Mouse (Mus musculus): ENCODE data around the gene Vmn2r124. TPM values are rescaled to one million over a fixed set of nuclear protein-coding genes. Genes with fewer than 3 reads are reported as not detected.
"Not testable (repeated sequence)": the region's sequence is repeated elsewhere in the genome, so short reads cannot be mapped to it uniquely, and the experiment has no call there.

The Vmn2r124 gene
- polyA plus RNA-seq (2014; fragmentation: Nextera tagmentation; extraction: Ambion mirVana), result 0.03 TPM in 1 of 2 replicates, not detected in the other

DNA sequence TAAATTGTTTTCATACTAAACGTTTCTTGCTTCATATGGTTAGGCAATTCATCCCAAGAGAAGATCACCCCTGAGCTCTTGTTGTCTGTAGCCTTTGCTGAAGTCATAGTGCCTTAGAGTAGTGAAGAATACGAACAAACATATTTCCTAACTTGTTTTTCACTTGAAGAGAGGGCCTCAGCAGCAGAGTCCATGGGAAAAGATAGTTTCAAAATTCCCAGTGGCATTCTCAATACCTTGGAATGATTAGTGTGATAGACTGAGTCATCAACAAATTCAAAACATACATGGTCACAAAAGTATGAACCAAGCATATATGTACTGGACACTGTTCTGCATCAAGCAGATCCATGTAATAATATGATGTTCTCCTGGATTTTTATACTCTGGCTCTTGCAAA is at the start of gene Vmn2r124:
Gene Vmn2r124, plus strand, starts transcription at position 301 of the 400 bp plus-strand sequence.
- no peak within 1 kb of the TSS for H3K9ac ChIP-seq (replicated peaks; ENCODE audit: low read depth, low read length)
- H3K9me3 ChIP-seq (ENCODE audit: control insufficient read depth, low read depth, low read length), result no peaks in the 10 kb centered on the region
- H3K4me3 ChIP-seq (ENCODE audit: low read depth, low read length), result no peak within 1 kb of the TSS
- no peaks in the 10 kb centered on the region for H3K27me3 ChIP-seq (ENCODE audit: control insufficient read depth, insufficient read depth, low read length)
- no peaks in the 10 kb centered on the region for H3K36me3 ChIP-seq (ENCODE audit: control insufficient read depth, insufficient read depth, low read length)
- H3K4me1 ChIP-seq (ENCODE audit: control insufficient read depth, insufficient read depth, low read length), result no peaks in the 10 kb centered on the region
- WGBS, result 40% methylated on average over 2 of the region's 2 CpGs
- ATAC-seq (ENCODE audit: insufficient number of reproducible peaks, insufficient read depth, low FRiP score, low read depth), result no peak
- no peak within 1 kb of the TSS for H3K27ac ChIP-seq (ENCODE audit: low read length)
- no peak within 1 kb of the TSS for H3K4me2 ChIP-seq (replicated peaks; ENCODE audit: low read depth, low read length)

DNA sequence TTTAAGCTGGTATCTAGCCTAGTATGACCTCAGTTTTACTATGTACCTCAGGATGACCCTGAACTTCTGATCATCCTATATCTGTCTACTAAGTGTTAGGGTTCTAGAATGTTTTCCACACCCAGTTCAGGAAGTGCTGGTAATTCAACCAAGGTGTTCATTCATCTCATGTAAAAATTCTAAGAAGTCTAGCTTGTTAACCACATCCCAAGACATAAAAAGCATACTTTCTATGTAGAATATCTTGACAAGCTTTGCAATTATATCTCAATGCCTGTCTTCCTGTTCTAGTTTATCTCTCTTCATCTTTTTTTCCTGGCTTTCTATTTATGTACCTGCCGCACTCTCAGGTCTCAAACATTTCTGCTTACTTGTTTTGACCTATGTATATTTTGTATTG is 44.5 kb upstream of the Vmn2r124 start:
- no peaks in the 10 kb centered on the region for H3K36me3 ChIP-seq (ENCODE audit: control insufficient read depth, insufficient read depth, low read length)
- no peaks in the 10 kb centered on the region for H3K4me1 ChIP-seq (ENCODE audit: control insufficient read depth, insufficient read depth, low read length)
- no peak overlapping the region for H3K4me2 ChIP-seq (replicated peaks; ENCODE audit: low read depth, low read length)
- no peaks in the 10 kb centered on the region for H3K27me3 ChIP-seq (ENCODE audit: control insufficient read depth, insufficient read depth, low read length)
- H3K9me3 ChIP-seq (ENCODE audit: control insufficient read depth, low read depth, low read length), result no peaks in the 10 kb centered on the region
- 97% methylated on average over 1 of the region's 1 CpGs for WGBS
- no peak overlapping the region for H3K9ac ChIP-seq (replicated peaks; ENCODE audit: low read depth, low read length)
- no peak overlapping the region for H3K4me3 ChIP-seq (ENCODE audit: low read depth, low read length)
- ATAC-seq (ENCODE audit: insufficient number of reproducible peaks, insufficient read depth, low FRiP score, low read depth), result no peak
- no peak overlapping the region for H3K27ac ChIP-seq (ENCODE audit: low read length)

DNA sequence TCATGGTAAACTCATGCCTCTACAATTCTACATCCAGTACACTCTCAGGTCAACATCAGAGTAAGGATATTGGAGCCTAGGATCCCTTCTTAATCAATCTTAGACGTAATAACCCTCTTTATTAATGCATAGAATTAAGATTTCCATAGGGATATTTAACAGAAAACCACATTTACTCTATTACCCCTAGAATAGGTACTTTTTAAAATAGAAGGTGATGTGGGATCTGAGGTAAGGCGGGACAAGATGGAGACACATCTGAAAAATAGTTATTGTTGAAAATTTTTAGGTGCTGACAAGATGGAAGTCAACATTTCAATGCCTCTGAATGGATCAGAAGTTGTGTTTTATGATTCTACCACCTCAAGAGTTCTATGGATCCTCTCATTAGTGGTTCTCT is 27.8 kb upstream of the Vmn2r124 start, which contains the start of gene Fpr-rs4:
Gene Fpr-rs4, plus strand, starts transcription at position 301 of the 400 bp plus-strand sequence.
- Histone ChIP-seq H3K27me3 (ENCODE audit: control insufficient read depth, insufficient read depth, low read length) (no peaks in the 10 kb centered on the region), H3K4me1 (ENCODE audit: control insufficient read depth, insufficient read depth, low read length) (no peaks in the 10 kb centered on the region), H3K9me3 (ENCODE audit: control insufficient read depth, low read depth, low read length) (no peaks in the 10 kb centered on the region), H3K4me3 (ENCODE audit: low read depth, low read length) (no peak within 1 kb of the TSS), H3K36me3 (ENCODE audit: control insufficient read depth, insufficient read depth, low read length) (no peaks in the 10 kb centered on the region), H3K4me2 (replicated peaks; ENCODE audit: low read depth, low read length) (no peak within 1 kb of the TSS), H3K27ac (ENCODE audit: low read length) (no peak within 1 kb of the TSS), H3K9ac (replicated peaks; ENCODE audit: low read depth, low read length) (no peak within 1 kb of the TSS)
- WGBS, result 49% methylated on average over 2 of the region's 2 CpGs
- ATAC-seq (ENCODE audit: insufficient number of reproducible peaks, insufficient read depth, low FRiP score, low read depth), result no peak

DNA sequence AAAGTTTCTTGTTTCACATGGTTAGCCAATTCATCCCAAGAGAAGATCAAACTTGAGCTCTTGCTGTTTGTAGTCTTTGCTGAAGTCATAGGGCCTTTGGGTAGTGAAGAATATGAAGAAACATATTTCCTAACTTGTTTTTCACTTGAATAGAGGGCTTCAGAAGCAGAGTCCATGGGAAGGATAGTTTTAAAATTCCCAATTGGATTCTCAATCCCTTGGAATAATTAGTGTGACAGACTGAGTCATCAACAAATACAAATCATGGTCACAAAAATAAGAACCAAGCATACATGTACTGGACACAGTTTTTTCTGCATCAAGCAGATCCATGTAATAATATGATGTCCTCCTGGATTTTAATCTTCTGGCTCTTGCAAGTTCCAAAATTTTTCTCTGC is 35.5 kb downstream of the Vmn2r124 start, which contains the start of gene Vmn2r91:
Gene Vmn2r91, plus strand, starts transcription at position 301 of the 400 bp plus-strand sequence.
- not testable (repeated sequence) for H3K27ac ChIP-seq (ENCODE audit: low read length); H3K4me1 ChIP-seq (ENCODE audit: control insufficient read depth, insufficient read depth, low read length); H3K9ac ChIP-seq (replicated peaks; ENCODE audit: low read depth, low read length); H3K9me3 ChIP-seq (ENCODE audit: control insufficient read depth, low read depth, low read length); H3K27me3 ChIP-seq (ENCODE audit: control insufficient read depth, insufficient read depth, low read length); H3K36me3 ChIP-seq (ENCODE audit: control insufficient read depth, insufficient read depth, low read length); ATAC-seq (ENCODE audit: insufficient number of reproducible peaks, insufficient read depth, low FRiP score, low read depth); H3K4me3 ChIP-seq (ENCODE audit: low read depth, low read length); H3K4me2 ChIP-seq (replicated peaks; ENCODE audit: low read depth, low read length)

DNA sequence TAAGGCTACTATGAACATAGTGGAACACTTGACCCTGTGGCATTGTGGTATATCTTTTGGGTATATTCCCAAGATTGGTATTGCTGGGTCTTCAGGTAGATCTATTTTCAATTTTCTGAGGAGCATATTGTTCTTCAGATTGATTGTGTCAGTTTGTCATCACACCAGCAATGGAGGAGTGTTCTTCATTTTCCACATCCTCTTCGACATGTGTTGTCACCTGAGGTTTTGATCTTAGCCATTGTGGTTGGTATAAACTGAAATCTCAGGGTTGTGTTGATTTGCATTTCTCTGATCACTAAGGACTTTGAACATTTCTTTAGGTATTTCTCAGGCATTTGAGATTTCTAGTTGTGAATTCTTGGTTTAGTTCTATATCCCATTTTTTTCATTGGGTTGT is 46.4 kb downstream of the Vmn2r124 start:
- not testable (repeated sequence) for H3K9ac ChIP-seq (replicated peaks; ENCODE audit: low read depth, low read length); ATAC-seq (ENCODE audit: insufficient number of reproducible peaks, insufficient read depth, low FRiP score, low read depth); H3K4me2 ChIP-seq (replicated peaks; ENCODE audit: low read depth, low read length); H3K27ac ChIP-seq (ENCODE audit: low read length); H3K9me3 ChIP-seq (ENCODE audit: control insufficient read depth, low read depth, low read length); H3K4me1 ChIP-seq (ENCODE audit: control insufficient read depth, insufficient read depth, low read length); H3K4me3 ChIP-seq (ENCODE audit: low read depth, low read length); H3K36me3 ChIP-seq (ENCODE audit: control insufficient read depth, insufficient read depth, low read length); H3K27me3 ChIP-seq (ENCODE audit: control insufficient read depth, insufficient read depth, low read length)
- 33% methylated on average over 1 of the region's 1 CpGs for WGBS

DNA sequence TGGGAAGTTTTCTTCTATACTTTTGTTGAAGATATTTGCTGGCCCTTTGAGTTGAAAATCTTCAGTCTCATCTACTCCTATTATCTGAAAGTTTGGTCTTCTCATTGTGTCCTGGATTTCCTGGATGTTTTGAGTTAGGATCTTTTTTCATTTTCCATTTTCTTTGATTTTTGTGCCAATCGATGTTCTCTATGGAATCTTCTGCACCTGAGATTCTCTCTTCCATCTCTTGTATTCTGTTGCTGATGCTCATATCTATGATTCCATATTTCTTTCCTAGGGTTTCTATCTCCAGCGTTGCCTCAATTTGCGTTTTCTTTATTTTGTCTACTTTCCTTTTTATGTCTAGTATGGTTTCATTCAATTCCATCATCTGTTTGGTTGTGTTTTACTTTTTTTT is 53.0 kb downstream of the Vmn2r124 start:
- H3K4me2 ChIP-seq (replicated peaks; ENCODE audit: low read depth, low read length); ATAC-seq (ENCODE audit: insufficient number of reproducible peaks, insufficient read depth, low FRiP score, low read depth); H3K4me3 ChIP-seq (ENCODE audit: low read depth, low read length); H3K4me1 ChIP-seq (ENCODE audit: control insufficient read depth, insufficient read depth, low read length); H3K9me3 ChIP-seq (ENCODE audit: control insufficient read depth, low read depth, low read length); H3K36me3 ChIP-seq (ENCODE audit: control insufficient read depth, insufficient read depth, low read length); H3K27ac ChIP-seq (ENCODE audit: low read length); H3K27me3 ChIP-seq (ENCODE audit: control insufficient read depth, insufficient read depth, low read length); H3K9ac ChIP-seq (replicated peaks; ENCODE audit: low read depth, low read length): not testable (repeated sequence)
- WGBS, result 77% methylated on average over 3 of the region's 3 CpGs

Other genes starting within 250 kb of the Vmn2r124 start
- gene Spaca6, start 222.3 kb upstream of the Vmn2r124 start, polyA plus RNA-seq (2014; fragmentation: Nextera tagmentation; extraction: Ambion mirVana), result 40.9 and 42.9 TPM in 2 replicates
- gene Has1, start 194.2 kb upstream of the Vmn2r124 start, polyA plus RNA-seq (2014; fragmentation: Nextera tagmentation; extraction: Ambion mirVana), result 3.1 and 4.0 TPM in 2 replicates
- gene Fpr1, start 165.5 kb upstream of the Vmn2r124 start, polyA plus RNA-seq (2014; fragmentation: Nextera tagmentation; extraction: Ambion mirVana), result 0.30 and 0.32 TPM in 2 replicates
- 0.55 TPM in 1 of 2 replicates, not detected in the other for gene Fpr2, start 161.6 kb upstream of the Vmn2r124 start, polyA plus RNA-seq (2014; fragmentation: Nextera tagmentation; extraction: Ambion mirVana)
- not detected in 2 replicates for gene Fpr3, start 161.6 kb upstream of the Vmn2r124 start, polyA plus RNA-seq (2014; fragmentation: Nextera tagmentation; extraction: Ambion mirVana)
- not detected in 2 replicates for gene Fpr-rs4, start 27.7 kb upstream of the Vmn2r124 start, polyA plus RNA-seq (2014; fragmentation: Nextera tagmentation; extraction: Ambion mirVana)
- not detected in 2 replicates for gene Vmn2r91, start 35.6 kb downstream of the Vmn2r124 start, polyA plus RNA-seq (2014; fragmentation: Nextera tagmentation; extraction: Ambion mirVana)
- not detected in 2 replicates for gene Vmn2r92, start 102.5 kb downstream of the Vmn2r124 start, polyA plus RNA-seq (2014; fragmentation: Nextera tagmentation; extraction: Ambion mirVana)
- gene Vmn2r94, start 228.3 kb downstream of the Vmn2r124 start, polyA plus RNA-seq (2014; fragmentation: Nextera tagmentation; extraction: Ambion mirVana), result not detected in 2 replicates
- gene Vmn2r93, start 248.7 kb downstream of the Vmn2r124 start, polyA plus RNA-seq (2014; fragmentation: Nextera tagmentation; extraction: Ambion mirVana), result not detected in 2 replicates

Measured in stomach, embryonic 14.5 days (tissue).